Mouse (Mus musculus) CH12.LX (cell line): Measurements from ENCODE around the gene Mdfic. TPM values are rescaled to one million over a fixed set of nuclear protein-coding genes. Genes with fewer than 3 reads are reported as not detected.
A peak's percentile ranks its signal among the peaks of the same experiment; 100 is the strongest.

Experiments used
- DNase-seq: peaks from one replicate; pipeline ENCODE4 v3.0.0-alpha.2; 2013; ENCODE audit errors: extremely low read depth
- H3K27ac ChIP-seq: 2 replicates; pipeline ENCODE4 v1.5.1; 2012; ENCODE audit warnings: low read depth, mild to moderate bottlenecking, control low read depth, moderate library complexity; ENCODE audit not compliant: insufficient read depth
- H3K27me3 ChIP-seq: replicated peaks from 2 replicates; pipeline ENCODE3; 2012; ENCODE audit warnings: inconsistent platforms
- H3K36me3 ChIP-seq, 2 experiments: replicated peaks in 1 of 2; 2 replicates each; pipeline versions ENCODE3 to v1.6.1; 2012; ENCODE audit warnings: inconsistent platforms in 1 of 2, low read length in 1 of 2, mild to moderate bottlenecking in 1 of 2, mixed read lengths in 1 of 2, moderate library complexity in 1 of 2; ENCODE audit not compliant: control insufficient read depth in 1 of 2, insufficient read depth in 1 of 2
- H3K4me1 ChIP-seq, 2 experiments: 2 replicates each; pipeline ENCODE4 v1.6.1; 2012; ENCODE audit warnings: inconsistent platforms in 1 of 2, moderate library complexity in 1 of 2; ENCODE audit not compliant: insufficient read depth in 2 of 2, control insufficient read depth in 1 of 2
- H3K4me2 ChIP-seq: 2 replicates; pipeline ENCODE4 v1.6.1; 2012; ENCODE audit warnings: low read depth, mild to moderate bottlenecking, control low read depth; ENCODE audit not compliant: poor library complexity, insufficient read depth, severe bottlenecking
- H3K4me3 ChIP-seq, 3 experiments: fragments of 150-350 bp in 1 of 3; sonication (generic) in 1 of 3; replicated peaks in 1 of 3; 2 replicates each; pipeline versions ENCODE3 to v1.5.1; 2011 to 2012; ENCODE audit warnings: low read depth in 2 of 3, low read length in 2 of 3, mild to moderate bottlenecking in 2 of 3, moderate library complexity in 2 of 3, control low read depth in 1 of 3, improper control_type of control experiment in 1 of 3, inconsistent platforms in 1 of 3, mixed read lengths in 1 of 3; ENCODE audit not compliant: poor library complexity in 1 of 3
- H3K79me2 ChIP-seq: replicated peaks from 2 replicates; pipeline ENCODE4 v1.6.1; 2012; ENCODE audit warnings: mild to moderate bottlenecking, moderate library complexity; ENCODE audit not compliant: control insufficient read depth, poor library complexity, insufficient read depth, severe bottlenecking; ENCODE audit errors: extremely low read depth
- H3K9ac ChIP-seq: 2 replicates; pipeline ENCODE4 v1.6.1; 2012; ENCODE audit warnings: low read depth, mild to moderate bottlenecking, control low read depth, moderate library complexity; ENCODE audit not compliant: insufficient read depth
- H3K9me3 ChIP-seq: replicated peaks from 2 replicates; pipeline ENCODE3; 2012; ENCODE audit warnings: low read length, inconsistent platforms, mixed read lengths
- ELF1 ChIP-seq: IDR thresholded peaks from 2 replicates; pipeline ENCODE4 v1.6.1; 2014; ENCODE audit warnings: low read depth, mild to moderate bottlenecking, inconsistent platforms, low read length, improper control_type of control experiment
- EP300 ChIP-seq: IDR thresholded peaks from 2 replicates; pipeline ENCODE4 v1.6.1; 2011; ENCODE audit warnings: low read length, improper control_type of control experiment
- ETS1 ChIP-seq: conservative IDR thresholded peaks from 2 replicates; pipeline ENCODE4 v1.6.1; 2012; ENCODE audit warnings: low read depth, mild to moderate bottlenecking, inconsistent platforms, low read length, improper control_type of control experiment, moderate library complexity
- IRF4 ChIP-seq: IDR thresholded peaks from 2 replicates; pipeline ENCODE4 v1.6.1; 2014; ENCODE audit warnings: low read depth, mild to moderate bottlenecking, inconsistent platforms, low read length, improper control_type of control experiment
- MAFK ChIP-seq: IDR thresholded peaks from 2 replicates; pipeline ENCODE4 v1.6.1; 2011; ENCODE audit warnings: low read length, improper control_type of control experiment; ENCODE audit not compliant: insufficient replicate concordance
- MAZ ChIP-seq: IDR thresholded peaks from 2 replicates; pipeline ENCODE4 v1.6.1; 2012; ENCODE audit warnings: low read depth, mild to moderate bottlenecking, inconsistent platforms, low read length, improper control_type of control experiment, moderate library complexity
- POLR2A ChIP-seq: IDR thresholded peaks from 2 replicates; pipeline ENCODE4 v1.6.1; 2011; ENCODE audit warnings: low read depth, mild to moderate bottlenecking, improper control_type of control experiment, low read length
- RAD21 ChIP-seq: IDR thresholded peaks from 2 replicates; pipeline ENCODE4 v1.6.1; 2011; ENCODE audit warnings: low read depth, mild to moderate bottlenecking, low read length, improper control_type of control experiment, moderate library complexity
- TCF12 ChIP-seq: IDR thresholded peaks from 2 replicates; pipeline ENCODE4 v1.6.1; 2014; ENCODE audit warnings: low read depth, mild to moderate bottlenecking, inconsistent platforms, low read length, improper control_type of control experiment
- ZC3H11A ChIP-seq: IDR thresholded peaks from 2 replicates; pipeline ENCODE4 v1.6.1; 2012; ENCODE audit warnings: low read depth, mild to moderate bottlenecking, inconsistent platforms, low read length, improper control_type of control experiment
- ZMIZ1 ChIP-seq: IDR thresholded peaks from 2 replicates; pipeline ENCODE4 v1.6.1; 2012; ENCODE audit warnings: low read depth, mild to moderate bottlenecking, inconsistent platforms, low read length, improper control_type of control experiment
- ZNF384 ChIP-seq: IDR thresholded peaks from 2 replicates; pipeline ENCODE4 v1.6.1; 2012; ENCODE audit warnings: low read depth, low read length, improper control_type of control experiment, inconsistent platforms
- dilution Hi-C: fragments of 300-500 bp; cut with MboI; formaldehyde crosslinking; loops from 2 replicates; pipeline ENCODE4 v1.14.3; 2020; ENCODE audit warnings: low sequenced_read_pairs; ENCODE audit not compliant: extremely low pct_unique_long_range_greater_than_20kb, extremely low pct_ligation_motif_present
- in situ Hi-C: fragments of 300-500 bp; cut with MboI; formaldehyde crosslinking; loops from 3 replicates; pipeline ENCODE4 v1.14.3; 2019; ENCODE audit warnings: low sequenced_read_pairs, low pct_ligation_motif_present, low pct_unique_long_range_greater_than_20kb, mixed read lengths
- polyA plus RNA-seq: library from polyadenylated mRNA; unstranded; fragments of >175 nt; gene quantifications from 2 replicates; pipeline ENCODE4 v1.2.1, GENCODE M21; 2012; ENCODE audit warnings: low read depth; ENCODE audit not compliant: insufficient read length
- total RNA-seq, 2 experiments: library from RNA; depleted of rRNA; stranded (reverse); fragments of 300-350 nt in 1 of 2; fragments of >200 nt in 1 of 2; gene quantifications; 2 replicates each; pipeline ENCODE4 v1.2.3; 2012 to 2014

Mdfic gene
- total and polyA plus RNA-seq, 3 experiments = 8.3 to 14.7 (median 14.1) TPM

GRCm38 (mm10) chr6:15792680-15793601, 72.5 kb downstream of the Mdfic start (continued):
- TF ChIP-seq MAZ (no peak), ELF1 (peak; percentile 67; the same call in 1 of the 2 replicates)

GRCm38 (mm10) chr6:15793602-15794345, 73.3 kb downstream of the Mdfic start:
- Histone ChIP-seq H3K4me3 (peak overlapping the region in 2 of 3 experiments; percentile 36 to 39), H3K9me3 (no peaks in the 10 kb centered on the region), H3K79me2 (peaks cover 5% of the 10 kb centered on the region; the same call in 1 of the 2 replicates), H3K27me3 (no peaks in the 10 kb centered on the region), H3K4me2 (peak overlapping the region; percentile 99), H3K36me3 (peaks cover 4 to 19% of the 10 kb centered on the region in 2 experiments), H3K9ac (peak overlapping the region; percentile 63), H3K4me1 (peaks cover 7 to 48% of the 10 kb centered on the region in 2 experiments)
- in situ Hi-C loops (no loop called here), dilution Hi-C loops (no loop called here)
- peak; percentile 53 for DNase-seq
- peak; percentile 12; the same call in 1 of the 2 replicates for TF ChIP-seq TCF12
- TF ChIP-seq ETS1 = peak; percentile 28
- peak; percentile 86; the same call in 1 of the 2 replicates for TF ChIP-seq IRF4
- no peak for TF ChIP-seq RAD21
- TF ChIP-seq EP300 = peak; percentile 61
- peak; percentile 15; the same call in 1 of the 2 replicates for TF ChIP-seq POLR2A
- 0 out of 2 replicates have a peak, but pooled peaks have one; percentile 2 for TF ChIP-seq ZMIZ1
- TF ChIP-seq ZC3H11A = no peak
- TF ChIP-seq, all 38 proteins: peak for 6
- H3K27ac ChIP-seq = peak overlapping the region; percentile 90

- H3K4me3 ChIP-seq = no peak overlapping the region
- no peaks in the 10 kb centered on the region for H3K27me3 ChIP-seq
- peaks cover 9 to 22% of the 10 kb centered on the region in 2 experiments for H3K36me3 ChIP-seq
- H3K9me3 ChIP-seq = no peaks in the 10 kb centered on the region
- no peak for DNase-seq
- no peak overlapping the region for H3K9ac ChIP-seq
- peaks cover 6 to 40% of the 10 kb centered on the region in 2 experiments for H3K4me1 ChIP-seq
- in situ Hi-C loops (no loop called here), dilution Hi-C loops (no loop called here)
- H3K79me2 ChIP-seq = peaks cover 5% of the 10 kb centered on the region; the same call in 1 of the 2 replicates
- TF ChIP-seq ZNF384 (no peak), MAFK (peak; percentile 54; the same call in 1 of the 2 replicates)
- H3K4me2 ChIP-seq = no peak overlapping the region
- H3K27ac ChIP-seq = no peak overlapping the region; the same call in 1 of the 2 replicates
Observed at GRCm38 (mm10) chr6:15794801-15795200, 74.3 kb downstream of the Mdfic start.
